Mouse (Mus musculus) heart, embryonic 11.5 days (tissue): ENCODE results near the gene Adam8. TPM values are rescaled to one million over a fixed set of nuclear protein-coding genes. Genes with fewer than 3 reads are reported as not detected.

Source experiments
- ATAC-seq: fragments of 200-750 bp; cut with Nextera tagmentation; replicated peaks from 2 replicates; pipeline ENCODE4 v1.8.0; 2017; ENCODE audit warnings: moderate library complexity; ENCODE audit not compliant: insufficient number of reproducible peaks, low FRiP score, low TSS enrichment
- H3K27ac ChIP-seq: fragments of 300-500 bp; sonication (generic); 2 replicates; pipeline ENCODE4 v1.5.1; 2014; ENCODE audit warnings: mild to moderate bottlenecking, low read depth, low read length
- H3K27me3 ChIP-seq: fragments of 300-500 bp; sonication (generic); 2 replicates; pipeline ENCODE4 v1.6.1; 2014; ENCODE audit warnings: mild to moderate bottlenecking, low read length, mixed read lengths; ENCODE audit not compliant: control insufficient read depth, insufficient read depth
- H3K36me3 ChIP-seq: fragments of 300-500 bp; sonication (generic); 2 replicates; pipeline ENCODE4 v1.6.1; 2014; ENCODE audit warnings: mild to moderate bottlenecking, low read length, moderate library complexity, mixed read lengths; ENCODE audit not compliant: control insufficient read depth, insufficient read depth
- H3K4me1 ChIP-seq: fragments of 300-500 bp; sonication (generic); 2 replicates; pipeline ENCODE4 v1.6.1; 2014; ENCODE audit warnings: low read length; ENCODE audit not compliant: control insufficient read depth, insufficient read depth
- H3K4me2 ChIP-seq: fragments of 300-500 bp; sonication (generic); 2 replicates; pipeline ENCODE4 v1.6.1; 2014; ENCODE audit warnings: mild to moderate bottlenecking, moderate library complexity
- H3K4me3 ChIP-seq: fragments of 300-500 bp; sonication (generic); 2 replicates; pipeline ENCODE4 v1.5.1; 2014; ENCODE audit warnings: low read depth, low read length
- H3K9ac ChIP-seq: fragments of 300-500 bp; sonication (generic); 2 replicates; pipeline ENCODE4 v1.6.1; 2014; ENCODE audit warnings: mild to moderate bottlenecking, low read depth, low read length, moderate library complexity
- H3K9me3 ChIP-seq: fragments of 300-500 bp; sonication (generic); replicated peaks from 2 replicates; pipeline ENCODE4 v1.6.1; 2016; ENCODE audit warnings: low read length; ENCODE audit not compliant: control insufficient read depth
- WGBS: fragments of 180-500 bp; shearing (Covaris S2); extraction: QIAGEN DNeasy Blood & Tissue Kit; methylation state at CpG from one replicate; pipeline ENCODE4 v1.1.7; 2014; ENCODE audit not compliant: insufficient replicate concordance; 5-methylcytosine and 5-hydroxymethylcytosine counted together
- polyA plus RNA-seq: library from polyadenylated mRNA; unstranded; fragments of >200 nt; fragmentation: Nextera tagmentation; extraction: Ambion mirVana; gene quantifications from 2 replicates; pipeline ENCODE4 v1.2.1, GENCODE M21; 2014

The Adam8 gene
- 1.0 and 1.4 TPM in 2 replicates for polyA plus RNA-seq

DNA sequence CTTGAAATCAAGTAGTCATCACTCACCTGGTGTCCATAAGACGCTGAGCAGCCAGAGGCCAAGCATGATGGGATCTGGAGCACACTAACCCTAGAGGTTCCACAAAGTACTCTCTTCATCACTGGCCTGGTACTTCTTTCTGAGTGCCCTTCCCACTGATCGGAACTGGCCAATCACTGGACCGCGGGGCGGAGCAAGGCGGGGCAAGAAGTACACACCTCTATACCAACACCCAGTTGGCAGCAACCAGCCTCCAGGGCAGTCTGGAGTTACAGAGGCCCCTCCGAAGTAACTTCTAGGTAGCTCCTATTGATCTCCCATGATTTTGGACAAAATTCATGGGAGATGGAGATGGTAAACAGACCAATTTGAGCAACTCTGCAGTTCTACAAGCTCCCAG lies at the start of gene Adam8:
Adam8 (minus strand) TSS at position 157 of the 400 bp plus-strand sequence.
- no peak within 1 kb of the TSS for H3K4me2 ChIP-seq
- ATAC-seq, result no peak; the same call in 1 of the 2 replicates
- H3K4me1 ChIP-seq, result no peaks in the 10 kb centered on the region
- peaks cover 14% of the 10 kb centered on the region for H3K36me3 ChIP-seq
- no peak within 1 kb of the TSS for H3K27ac ChIP-seq
- no peak within 1 kb of the TSS for H3K9ac ChIP-seq
- H3K27me3 ChIP-seq, result peaks cover 31% of the 10 kb centered on the region
- H3K9me3 ChIP-seq, result no peaks in the 10 kb centered on the region
- 25% methylated on average over 7 of the region's 7 CpGs for WGBS
- no peak within 1 kb of the TSS for H3K4me3 ChIP-seq

GRCm38 (mm10) chr7:140037171-140037555 lies 44.8 kb upstream of the Adam8 start:
- Histone ChIP-seq H3K9me3 (no peaks in the 10 kb centered on the region), H3K4me3 (peak overlapping the region; percentile 77), H3K36me3 (peaks cover 8% of the 10 kb centered on the region), H3K4me1 (peaks cover 10% of the 10 kb centered on the region), H3K9ac (peak overlapping the region; percentile 84), H3K27me3 (no peaks in the 10 kb centered on the region), H3K4me2 (peak overlapping the region; percentile 95), H3K27ac (no peak overlapping the region)
- WGBS, result 61% methylated on average over 3 of the region's 3 CpGs
- no peak for ATAC-seq

- Histone ChIP-seq H3K4me3 (peak within 1 kb of the TSS; percentile 77), H3K36me3 (peaks cover 11% of the 10 kb centered on the region)
Measured at GRCm38 (mm10) chr7:140036281-140037170, 44.2 kb upstream of the Adam8 start, which contains the start of the genes Zfp511 and Tubgcp2. Gene Zfp511, plus strand, starts transcription at chr7:140036391. Gene Tubgcp2, minus strand, starts transcription at chr7:140036669.

DNA sequence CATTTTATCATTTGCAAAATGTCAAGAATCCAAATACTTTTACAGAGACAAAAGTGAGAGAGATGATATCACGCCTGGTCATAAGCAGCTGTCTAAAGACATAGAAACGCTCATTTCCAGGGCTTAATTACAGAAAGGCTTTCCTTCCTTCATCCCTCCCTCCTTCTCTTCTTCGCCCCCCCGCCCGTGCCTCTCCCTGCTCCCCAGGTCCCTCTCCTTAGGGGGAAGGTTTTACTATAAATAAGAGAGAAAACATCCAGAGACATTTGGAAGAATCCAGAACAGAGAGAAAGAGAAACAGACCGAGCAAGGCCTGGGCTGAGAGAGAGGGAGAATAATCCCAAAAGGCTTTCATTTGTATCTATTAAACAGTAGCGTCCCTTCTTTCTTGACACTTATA lies 43.1 kb upstream of the Adam8 start:
- no peaks in the 10 kb centered on the region for H3K27me3 ChIP-seq
- peaks cover 10% of the 10 kb centered on the region for H3K4me1 ChIP-seq
- no peak overlapping the region for H3K27ac ChIP-seq
- peaks cover 19% of the 10 kb centered on the region for H3K36me3 ChIP-seq
- peak overlapping the region; percentile 77 for H3K4me3 ChIP-seq
- H3K4me2 ChIP-seq, result peak overlapping the region; percentile 95
- no peak for ATAC-seq
- peak overlapping the region; percentile 84 for H3K9ac ChIP-seq
- 18% methylated on average over 7 of the region's 7 CpGs for WGBS
- no peaks in the 10 kb centered on the region for H3K9me3 ChIP-seq

More at GRCm38 (mm10) chr7:140036281-140037170, 44.2 kb upstream of the Adam8 start, which contains the start of the genes Zfp511 and Tubgcp2:
- ATAC-seq, result peak; percentile 98
- no peaks in the 10 kb centered on the region for H3K27me3 ChIP-seq
- WGBS, result under 1% methylated on average over 69 of the region's 69 CpGs
- H3K27ac ChIP-seq, result peak within 1 kb of the TSS; percentile 87
- H3K4me2 ChIP-seq, result peak within 1 kb of the TSS; percentile 95
- H3K9me3 ChIP-seq, result no peaks in the 10 kb centered on the region
- peaks cover 10% of the 10 kb centered on the region for H3K4me1 ChIP-seq
- H3K9ac ChIP-seq, result peak within 1 kb of the TSS; percentile 84

DNA sequence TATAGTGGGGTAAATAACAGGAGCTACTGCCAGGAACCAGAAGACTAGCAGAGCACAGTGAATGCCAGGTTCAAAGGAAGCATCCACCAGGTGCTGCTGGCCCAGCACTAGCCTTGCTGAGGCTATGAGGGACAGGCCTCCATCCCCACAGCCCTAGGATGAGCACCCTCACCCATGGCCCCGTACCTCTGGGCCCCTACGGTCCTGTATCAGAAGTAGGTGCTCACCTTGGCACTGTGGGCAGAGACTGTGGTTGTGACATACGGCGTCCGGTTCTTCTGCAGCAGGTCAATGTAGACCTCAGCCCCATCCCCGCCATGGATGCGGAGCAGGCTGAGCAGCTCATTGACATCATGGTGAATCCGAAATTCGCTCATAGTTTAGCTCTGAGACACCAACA lies 41.0 kb upstream of the Adam8 start:
- peaks cover 33% of the 10 kb centered on the region for H3K36me3 ChIP-seq
- H3K4me1 ChIP-seq, result peaks cover 10% of the 10 kb centered on the region
- H3K4me3 ChIP-seq, result no peak overlapping the region
- H3K9ac ChIP-seq, result no peak overlapping the region
- no peak overlapping the region for H3K4me2 ChIP-seq
- H3K27ac ChIP-seq, result no peak overlapping the region
- no peak for ATAC-seq
- no peaks in the 10 kb centered on the region for H3K9me3 ChIP-seq
- no peaks in the 10 kb centered on the region for H3K27me3 ChIP-seq
- 92% methylated on average over 9 of the region's 9 CpGs for WGBS

DNA sequence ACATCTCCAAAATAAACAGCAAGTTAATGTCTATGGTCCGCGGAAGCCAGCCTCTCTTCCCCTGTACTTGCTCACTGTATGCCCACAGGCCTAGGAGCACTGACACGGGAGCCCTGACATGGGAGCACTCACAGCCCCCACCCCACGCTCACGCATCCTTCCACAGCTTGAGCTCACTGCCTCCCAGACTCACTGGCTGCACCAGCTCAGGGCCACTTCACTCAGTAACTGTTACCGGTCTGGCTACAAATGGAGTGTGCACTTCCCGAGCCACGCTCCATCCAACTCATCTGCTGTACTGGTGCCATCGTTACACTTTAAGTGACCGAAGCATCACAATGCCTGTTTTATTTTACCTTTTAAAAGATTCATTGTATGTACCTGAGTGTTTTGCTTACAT lies 40.0 kb upstream of the Adam8 start:
- H3K9ac ChIP-seq, result no peak overlapping the region
- H3K4me1 ChIP-seq, result peaks cover 10% of the 10 kb centered on the region
- no peak overlapping the region for H3K27ac ChIP-seq
- H3K4me2 ChIP-seq, result no peak overlapping the region
- H3K4me3 ChIP-seq, result no peak overlapping the region
- no peak for ATAC-seq
- WGBS, result 96% methylated on average over 10 of the region's 10 CpGs
- no peaks in the 10 kb centered on the region for H3K9me3 ChIP-seq
- peaks cover 38% of the 10 kb centered on the region for H3K36me3 ChIP-seq
- no peaks in the 10 kb centered on the region for H3K27me3 ChIP-seq

- 95% methylated on average over 12 of the region's 12 CpGs for WGBS
- no peak for ATAC-seq
- no peaks in the 10 kb centered on the region for H3K27me3 ChIP-seq
- H3K9me3 ChIP-seq, result no peaks in the 10 kb centered on the region
- no peak overlapping the region for H3K4me3 ChIP-seq
- no peak overlapping the region for H3K27ac ChIP-seq
- H3K4me2 ChIP-seq, result no peak overlapping the region
- H3K9ac ChIP-seq, result no peak overlapping the region
- peaks cover 5% of the 10 kb centered on the region for H3K4me1 ChIP-seq
- H3K36me3 ChIP-seq, result peaks cover 38% of the 10 kb centered on the region
Measured at GRCm38 (mm10) chr7:140031771-140032170, 39.4 kb upstream of the Adam8 start.

DNA sequence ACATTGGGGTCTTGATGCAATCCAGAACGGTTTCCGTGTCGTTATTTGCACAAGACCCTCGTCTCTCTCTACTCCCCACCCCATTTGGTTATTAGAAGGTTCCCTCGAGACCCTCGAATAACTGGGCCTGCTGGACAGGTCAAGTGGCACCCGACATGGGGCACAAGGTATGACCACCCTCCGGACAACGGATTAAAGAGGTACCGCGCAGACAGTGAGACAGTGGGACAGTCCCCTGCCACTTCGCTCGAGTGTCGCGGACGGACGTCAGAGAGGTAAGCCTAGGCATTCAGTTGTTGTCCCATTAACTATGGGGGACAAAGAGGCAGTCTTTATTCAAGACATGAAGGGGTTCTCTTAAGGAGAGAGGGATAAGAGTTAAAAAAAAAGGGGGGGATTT lies 19.0 kb upstream of the Adam8 start:
- H3K27me3 ChIP-seq, result no peaks in the 10 kb centered on the region
- no peak for ATAC-seq
- 94% methylated on average over 17 of the region's 17 CpGs for WGBS

More for the DNA sequence above, 19.0 kb upstream of the Adam8 start:
- Histone ChIP-seq H3K4me3 (no peak overlapping the region), H3K9me3 (no peaks in the 10 kb centered on the region), H3K27ac (no peak overlapping the region), H3K4me1 (no peaks in the 10 kb centered on the region), H3K36me3 (peaks cover 15% of the 10 kb centered on the region; the same call in 1 of the 2 replicates), H3K9ac (no peak overlapping the region), H3K4me2 (no peak overlapping the region)
